Mouse (Mus musculus) monocyte, adult 5-6 weeks (primary cell): ENCODE results near the gene Slc10a6. TPM values are rescaled to one million over a fixed set of nuclear protein-coding genes. Genes with fewer than 3 reads are reported as not detected.

ENCODE experiments used
- ATAC-seq: fragments of 153-309, 156-312 bp; replicated peaks from 2 replicates; pipeline ENCODE4 v1.8.0; 2017; ENCODE audit warnings: mild to moderate bottlenecking; ENCODE audit not compliant: low TSS enrichment, insufficient number of reproducible peaks, severe bottlenecking, poor library complexity, low FRiP score
- total RNA-seq: library from RNA; stranded (forward); fragments of 200-1000, 200-491, 200-594 nt; gene quantifications from 3 replicates; pipeline ENCODE4 v1.2.3, GENCODE M21; 2017

Gene Slc10a6
- total RNA-seq, 1 experiment from 2014 or later: not detected

- no peak for ATAC-seq
These were observed 4.4 kb downstream of the Slc10a6 start for GRCm38 (mm10) chr5:103624831-103625230.

GRCm38 (mm10) chr5:103622321-103622720 is 6.9 kb downstream of the Slc10a6 start:
- no peak for ATAC-seq

GRCm38 (mm10) chr5:103620301-103620973 is 8.8 kb downstream of the Slc10a6 start:
- ATAC-seq: no peak

- no peak for ATAC-seq
These were observed 12.0 kb downstream of the Slc10a6 start for GRCm38 (mm10) chr5:103617191-103617590.

- no peak for ATAC-seq
These were observed 14.8 kb downstream of the Slc10a6 start for GRCm38 (mm10) chr5:103614356-103614755.

GRCm38 (mm10) chr5:103612316-103612715 is 16.9 kb downstream of the Slc10a6 start:
- no peak for ATAC-seq

- no peak for ATAC-seq
These were observed 18.2 kb downstream of the Slc10a6 start for GRCm38 (mm10) chr5:103610856-103611472.

- no peak for ATAC-seq
These were observed 19.1 kb downstream of the Slc10a6 start for GRCm38 (mm10) chr5:103610148-103610547.

- ATAC-seq: no peak
These were observed 23.5 kb downstream of the Slc10a6 start for GRCm38 (mm10) chr5:103605707-103606106.

GRCm38 (mm10) chr5:103603115-103603893 is 25.9 kb downstream of the Slc10a6 start:
- no peak for ATAC-seq

GRCm38 (mm10) chr5:103598881-103599280 is 30.3 kb downstream of the Slc10a6 start:
- ATAC-seq: no peak

- ATAC-seq: no peak
These were observed 30.9 kb downstream of the Slc10a6 start for GRCm38 (mm10) chr5:103598264-103598663.

GRCm38 (mm10) chr5:103597604-103598003 is 31.6 kb downstream of the Slc10a6 start:
- ATAC-seq: no peak

GRCm38 (mm10) chr5:103596467-103597146 is 32.6 kb downstream of the Slc10a6 start:
- ATAC-seq: no peak

- no peak for ATAC-seq
These were observed 33.6 kb downstream of the Slc10a6 start for GRCm38 (mm10) chr5:103595394-103596226.

- ATAC-seq: no peak
These were observed 35.6 kb downstream of the Slc10a6 start for GRCm38 (mm10) chr5:103593575-103593974.

GRCm38 (mm10) chr5:103592706-103593105 is 36.5 kb downstream of the Slc10a6 start:
- ATAC-seq: no peak

- ATAC-seq: no peak
These were observed 37.4 kb downstream of the Slc10a6 start for GRCm38 (mm10) chr5:103591846-103592245.
